Mouse (Mus musculus): ENCODE measurements around the gene Hoxb7.

Gene Hoxb7

GRCm38 (mm10) chr11:96314671-96315343, 28.4 kb downstream of the Hoxb7 start:
- no peak for DNase-seq (ENCODE audit: low read depth, low spot score)

- DNase-seq (ENCODE audit: low read depth, low spot score): no peak
Measured at GRCm38 (mm10) chr11:96315344-96315681, 28.9 kb downstream of the Hoxb7 start.

DNA sequence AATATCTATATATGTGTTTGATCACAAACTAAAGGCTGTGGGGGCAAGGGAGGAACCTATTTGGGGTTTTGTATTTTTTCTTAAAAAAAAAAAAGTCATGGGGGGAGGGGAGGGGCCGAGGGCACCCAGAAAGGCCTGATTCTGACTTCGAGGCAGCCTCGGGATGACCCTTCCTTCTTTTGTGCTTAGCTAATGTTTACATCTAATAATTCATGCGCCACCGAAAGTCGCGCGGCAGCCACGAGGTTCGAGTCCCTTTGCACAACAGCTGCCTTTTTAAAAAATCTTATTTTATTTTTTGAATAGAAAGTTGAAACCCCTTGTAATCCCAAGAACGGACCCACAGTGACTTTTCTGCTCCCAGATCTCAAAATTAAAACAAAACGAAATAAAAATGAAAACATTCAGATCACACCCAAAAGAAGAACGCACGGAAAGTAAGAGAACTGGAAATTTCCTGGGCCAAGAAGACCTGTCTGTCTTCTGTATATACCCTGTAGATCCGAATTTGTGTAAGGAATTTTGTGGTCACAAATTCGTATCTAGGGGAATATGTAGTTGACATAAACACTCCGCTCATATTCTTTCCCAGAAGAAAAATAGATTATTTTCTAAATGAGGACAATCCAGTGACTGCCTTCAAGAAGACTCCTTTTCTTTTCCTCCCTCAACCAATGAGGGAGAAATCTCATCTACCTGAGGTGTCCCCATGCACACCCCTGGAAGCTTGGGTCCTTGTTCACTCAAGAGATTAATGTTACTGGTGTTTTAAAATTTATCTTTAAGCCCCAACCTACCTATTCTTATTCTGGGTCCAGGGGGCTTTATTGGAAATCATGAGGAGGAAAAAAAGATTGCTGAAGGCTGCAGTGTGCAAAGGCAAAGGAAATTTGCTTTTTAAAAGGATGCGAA, 30.5 kb downstream of the Hoxb7 start:
- no peak for DNase-seq (ENCODE audit: low read depth, low spot score)

DNA sequence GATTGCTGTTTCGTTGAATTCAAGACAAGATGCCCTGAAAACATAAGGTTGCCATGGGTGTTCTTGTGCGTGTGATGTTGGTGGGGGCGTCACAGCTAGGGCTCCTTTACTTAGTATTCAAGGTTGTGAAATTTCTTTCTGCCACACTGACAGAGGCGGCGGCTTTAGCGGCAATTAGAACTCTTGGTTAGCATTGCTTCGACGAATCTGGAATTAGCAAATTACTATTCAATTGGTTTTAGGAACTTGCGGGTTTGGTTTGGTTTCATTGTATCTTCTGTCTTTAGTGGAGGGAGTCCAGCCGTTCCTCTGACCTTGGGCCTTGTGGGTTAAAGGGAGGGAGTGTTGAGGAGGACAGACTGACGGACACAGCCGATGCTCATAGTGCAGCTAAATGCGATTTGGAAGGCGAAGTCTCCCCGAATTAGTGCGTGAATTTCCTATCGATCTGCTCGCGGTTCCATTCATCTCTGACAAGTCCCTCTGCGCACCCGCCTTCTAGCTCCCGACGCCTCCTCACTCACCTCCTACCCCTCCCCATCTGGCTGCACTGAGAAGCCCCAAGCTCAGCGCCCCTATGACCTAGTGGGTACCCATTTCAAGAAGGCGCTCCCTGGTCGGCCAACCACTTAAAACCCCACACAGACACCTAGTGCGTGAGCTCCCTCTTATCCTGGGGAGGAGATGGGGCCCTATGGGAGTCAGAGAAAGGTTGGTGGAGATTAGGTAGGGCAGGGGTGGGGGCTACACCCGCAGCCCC, 31.4 kb downstream of the Hoxb7 start, which contains the start of gene Hoxb4:
Gene Hoxb4 (plus strand): TSS at position 660 of the 760 bp plus-strand sequence.
- DNase-seq (ENCODE audit: low read depth, low spot score): no peak

GRCm38 (mm10) chr11:96318368-96319070, 32.1 kb downstream of the Hoxb7 start:
- no peak for DNase-seq (ENCODE audit: low read depth, low spot score)

GRCm38 (mm10) chr11:96319071-96319902, 32.9 kb downstream of the Hoxb7 start:
- DNase-seq (ENCODE audit: low read depth, low spot score): no peak

- DNase-seq (ENCODE audit: low read depth, low spot score): no peak
Measured at GRCm38 (mm10) chr11:96319910-96320309, 33.5 kb downstream of the Hoxb7 start.

DNA sequence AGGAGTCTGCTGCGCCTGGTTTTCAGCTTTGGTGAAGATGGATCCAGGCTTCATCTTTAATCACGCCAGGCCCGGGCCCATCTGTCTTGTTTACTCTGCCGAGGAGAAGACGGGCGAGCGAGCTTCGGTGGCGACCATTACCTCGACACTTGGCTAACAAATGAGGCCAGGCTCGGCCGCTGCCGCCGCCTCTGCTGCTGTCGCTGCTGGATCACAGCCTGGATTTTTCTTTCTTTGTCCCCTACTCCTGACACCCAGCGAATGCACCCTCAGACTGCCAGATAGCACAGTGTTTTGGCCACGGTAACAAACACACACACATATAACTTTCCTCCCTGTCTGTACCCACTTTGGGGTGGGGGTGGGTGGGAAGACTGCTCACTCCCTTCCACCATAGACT, 34.3 kb downstream of the Hoxb7 start:
- DNase-seq (ENCODE audit: low read depth, low spot score): no peak

GRCm38 (mm10) chr11:96321846-96322245, 35.4 kb downstream of the Hoxb7 start:
- DNase-seq (ENCODE audit: low read depth, low spot score): no peak

DNA sequence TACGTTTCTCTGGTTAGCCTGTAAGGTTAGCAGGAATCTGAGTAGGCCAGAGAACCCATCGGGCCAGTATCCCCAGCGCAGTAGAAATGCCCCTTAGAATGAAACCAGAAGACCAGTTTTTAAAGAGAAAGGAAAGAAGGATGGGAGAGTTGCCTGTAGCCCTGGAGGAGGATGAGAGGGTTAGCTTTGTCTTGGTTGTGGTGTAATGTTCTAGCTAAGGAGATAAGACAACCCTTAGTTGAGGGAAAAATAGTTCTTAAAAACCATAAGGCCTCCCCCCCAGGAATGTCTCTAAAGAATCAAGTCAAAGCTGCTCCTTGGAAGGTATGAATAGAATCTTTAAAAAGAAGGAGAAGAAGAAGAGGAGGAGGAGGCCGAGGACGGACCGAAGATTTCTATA, 36.3 kb downstream of the Hoxb7 start:
- DNase-seq (ENCODE audit: low read depth, low spot score): no peak

GRCm38 (mm10) chr11:96323154-96323553, 36.7 kb downstream of the Hoxb7 start, which contains the start of gene Hoxb3:
TSS of gene Hoxb3 (plus strand) at chr11:96323326.
- DNase-seq (ENCODE audit: low read depth, low spot score): no peak

DNA sequence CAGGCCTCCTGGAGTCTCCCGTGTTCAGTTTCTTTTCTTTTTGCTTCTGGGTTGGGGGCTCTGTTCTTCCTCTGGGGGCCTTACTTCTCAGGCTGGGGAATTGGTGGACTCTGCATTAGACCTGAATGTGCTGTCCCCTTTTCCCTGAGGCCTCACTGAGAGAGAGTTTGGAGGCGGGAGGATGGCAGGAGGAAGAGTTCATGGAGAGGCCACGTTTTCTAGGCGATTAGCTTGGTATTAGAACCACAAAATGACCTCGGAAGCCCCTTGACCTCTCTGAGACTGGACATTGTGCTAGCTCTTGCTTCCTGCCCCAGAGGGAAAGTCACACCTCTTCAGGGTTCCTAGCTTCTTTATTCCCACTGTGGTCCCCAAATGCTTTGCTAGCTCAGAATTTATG, 37.7 kb downstream of the Hoxb7 start:
- no peak for DNase-seq (ENCODE audit: low read depth, low spot score)

- no peak for DNase-seq (ENCODE audit: low read depth, low spot score)
Measured at GRCm38 (mm10) chr11:96324965-96325364, 38.5 kb downstream of the Hoxb7 start.

GRCm38 (mm10) chr11:96325747-96326212, 39.4 kb downstream of the Hoxb7 start:
- no peak for DNase-seq (ENCODE audit: low read depth, low spot score)

GRCm38 (mm10) chr11:96326705-96327104, 40.3 kb downstream of the Hoxb7 start:
- DNase-seq (ENCODE audit: low read depth, low spot score): no peak

DNA sequence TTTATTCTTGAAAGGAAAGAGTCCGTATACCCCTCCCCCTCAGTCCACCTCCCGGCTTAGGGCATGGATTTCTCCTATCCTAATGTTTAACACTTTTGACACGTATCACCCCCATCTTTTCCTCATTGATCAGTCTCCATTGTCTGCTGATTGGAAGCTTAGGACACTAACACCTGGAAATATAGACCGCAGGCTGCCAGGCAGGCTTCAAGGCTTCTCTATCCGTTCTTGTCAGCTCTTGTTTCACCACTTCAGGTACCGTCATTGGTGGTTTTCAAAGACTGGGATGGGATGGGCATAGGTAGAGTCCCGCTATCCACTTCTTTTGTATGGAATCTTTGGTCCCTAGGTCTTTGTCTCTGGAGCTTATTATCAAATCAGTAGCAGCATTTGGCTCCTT, 40.7 kb downstream of the Hoxb7 start:
- DNase-seq (ENCODE audit: low read depth, low spot score): no peak

- no peak for DNase-seq (ENCODE audit: low read depth, low spot score)
Measured at GRCm38 (mm10) chr11:96327750-96328149, 41.3 kb downstream of the Hoxb7 start.

DNA sequence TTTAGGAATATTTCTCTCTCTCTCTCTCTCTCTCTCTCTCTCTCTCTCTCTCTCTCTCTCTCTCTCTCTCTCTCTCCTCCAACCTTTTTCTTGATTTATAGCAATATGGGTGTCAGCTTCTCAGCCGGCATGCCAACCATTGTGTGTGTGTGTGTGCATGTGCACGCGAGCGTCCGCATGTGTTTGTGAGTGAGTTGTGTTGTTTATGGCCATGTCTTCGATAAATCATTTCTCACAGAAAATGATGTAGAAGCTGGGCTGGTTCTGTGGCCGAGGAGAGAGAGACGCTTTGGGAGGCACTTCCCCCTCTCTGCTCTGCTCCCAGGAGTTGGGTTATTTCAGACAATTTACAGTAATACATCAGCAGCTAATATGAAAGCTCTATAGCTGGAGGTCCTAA, 42.2 kb downstream of the Hoxb7 start:
- no peak for DNase-seq (ENCODE audit: low read depth, low spot score)

DNA sequence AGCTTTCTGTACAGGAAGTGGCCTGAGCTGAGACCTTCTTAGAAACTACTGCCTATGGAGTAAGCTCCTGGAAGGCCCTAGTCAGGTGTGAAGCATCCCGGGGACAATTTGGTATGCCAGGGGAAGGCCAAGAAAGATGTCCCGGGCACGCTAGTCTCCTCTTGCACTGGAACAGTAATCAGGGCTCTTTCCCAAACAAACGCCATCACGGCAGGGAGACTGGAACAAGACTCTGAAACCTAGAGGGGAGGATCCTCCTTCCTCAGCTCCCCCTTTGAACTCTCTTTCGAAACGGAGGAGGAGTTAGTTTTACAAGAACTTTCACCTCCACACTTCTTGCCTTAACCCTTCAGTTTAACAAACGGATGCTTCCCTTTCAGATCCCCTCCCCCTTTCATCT, 45.7 kb downstream of the Hoxb7 start:
- no peak for DNase-seq (ENCODE audit: low read depth, low spot score)

GRCm38 (mm10) chr11:96332618-96333032, 46.2 kb downstream of the Hoxb7 start:
- DNase-seq (ENCODE audit: low read depth, low spot score): no peak

Measured in telencephalon, adult 2 months (tissue).